Mouse (Mus musculus) MEL (cell line): ENCODE data around the gene Iscu. TPM values are rescaled to one million over a fixed set of nuclear protein-coding genes. Genes with fewer than 3 reads are reported as not detected.

ENCODE experiments used
- DNase-seq: peaks from one replicate; pipeline ENCODE4 v3.0.0; 2011; ENCODE audit warnings: low read depth, low spot score
- H3K27ac ChIP-seq: 2 replicates; pipeline ENCODE4 v1.5.1; 2012; ENCODE audit warnings: low read depth, mild to moderate bottlenecking, control low read depth, low read length, moderate library complexity; ENCODE audit not compliant: control insufficient read depth
- H3K27me3 ChIP-seq, 2 experiments: fragments of 150-350 bp in 1 of 2; sonication (generic) in 1 of 2; 2 replicates each; pipeline ENCODE4 v1.6.1; 2012; ENCODE audit warnings: low read length in 2 of 2, mild to moderate bottlenecking in 2 of 2, improper control_type of control experiment in 1 of 2, moderate library complexity in 1 of 2; ENCODE audit not compliant: insufficient read depth in 2 of 2, control insufficient read depth in 1 of 2
- H3K36me3 ChIP-seq, 2 experiments: 2 replicates each; pipeline ENCODE4 v1.6.1; 2012 to 2014; ENCODE audit warnings: low read length in 2 of 2, improper control_type of control experiment in 1 of 2, inconsistent platforms in 1 of 2, mild to moderate bottlenecking in 1 of 2; ENCODE audit not compliant: insufficient read depth in 2 of 2, control insufficient read depth in 1 of 2
- H3K4me1 ChIP-seq, 2 experiments: fragments of 150-350 bp in 1 of 2; sonication (generic) in 1 of 2; 2 replicates each; pipeline ENCODE4 v1.6.1; 2012; ENCODE audit warnings: low read length in 2 of 2, improper control_type of control experiment in 1 of 2, mild to moderate bottlenecking in 1 of 2; ENCODE audit not compliant: insufficient read depth in 2 of 2, control insufficient read depth in 1 of 2
- H3K4me3 ChIP-seq, 2 experiments: fragments of 150-350 bp in 1 of 2; sonication (generic) in 1 of 2; 2 replicates each; pipeline ENCODE4 v1.5.1; 2012; ENCODE audit warnings: low read depth in 2 of 2, low read length in 2 of 2, mild to moderate bottlenecking in 2 of 2, moderate library complexity in 2 of 2, control low read depth in 1 of 2, improper control_type of control experiment in 1 of 2; ENCODE audit not compliant: control insufficient read depth in 1 of 2, insufficient read depth in 1 of 2
- H3K79me2 ChIP-seq: 2 replicates; pipeline ENCODE4 v1.6.1; 2012; ENCODE audit warnings: mild to moderate bottlenecking, low read length, moderate library complexity; ENCODE audit not compliant: control insufficient read depth, poor library complexity, insufficient read depth
- H3K9ac ChIP-seq: 2 replicates; pipeline ENCODE4 v1.6.1; 2012; ENCODE audit warnings: low read depth, mild to moderate bottlenecking, control low read depth, low read length, moderate library complexity; ENCODE audit not compliant: control insufficient read depth, poor library complexity, severe bottlenecking
- H3K9me3 ChIP-seq: fragments of 150-350 bp; sonication (generic); replicated peaks from 2 replicates; pipeline ENCODE4 v1.6.1; 2012; ENCODE audit warnings: mild to moderate bottlenecking, low read length, improper control_type of control experiment, moderate library complexity; ENCODE audit not compliant: insufficient read depth
- POLR2A ChIP-seq, 2 experiments: IDR thresholded peaks; 2 replicates each; pipeline ENCODE4 v1.6.1; 2011 to 2012; ENCODE audit warnings: low read length in 2 of 2, mild to moderate bottlenecking in 2 of 2, control low read depth in 1 of 2, improper control_type of control experiment in 1 of 2, low read depth in 1 of 2, moderate library complexity in 1 of 2; ENCODE audit not compliant: control insufficient read depth in 1 of 2, insufficient read depth in 1 of 2, poor library complexity in 1 of 2
- polyA plus RNA-seq, 2 experiments: library from polyadenylated mRNA; stranded (reverse) in 1 of 2; unstranded in 1 of 2; fragments of >175 nt in 1 of 2; fragments of >200 nt in 1 of 2; gene quantifications; 2 replicates each; pipeline versions ENCODE4 v1.2.1 to v1.2.4; 2012; ENCODE audit warnings: low replicate concordance in 2 of 2, low read depth in 1 of 2; ENCODE audit not compliant: insufficient read length in 2 of 2, insufficient read depth in 1 of 2, missing spikeins in 1 of 2
- total RNA-seq: library from RNA; depleted of rRNA; stranded (reverse); fragments of 300-350 nt; gene quantifications from 2 replicates; pipeline ENCODE4 v1.2.3, GENCODE M21; 2012; rRNA removed

The Iscu gene
- total and polyA plus RNA-seq, 3 experiments: 95.7 to 150 TPM; not detected in 1

- H3K27ac ChIP-seq: no peak overlapping the region
- TF ChIP-seq POLR2A (IDR thresholded peaks at IDR 0.05; ENCODE audit: control insufficient read depth in 1 of 2, insufficient read depth in 1 of 2, low read depth in 1 of 2, low read length in 2 of 2, poor library complexity in 1 of 2): no peak
- H3K9me3 ChIP-seq: no peaks in the 10 kb centered on the region
- H3K9ac ChIP-seq: no peak overlapping the region
- H3K4me3 ChIP-seq: no peak overlapping the region
- peaks cover 5% of the 10 kb centered on the region for H3K79me2 ChIP-seq
- no peak for DNase-seq
- H3K36me3 ChIP-seq: peaks cover 0 to 6% of the 10 kb centered on the region in 2 experiments; a peak in 2 of 4 replicates
- peaks cover 0 to 15% of the 10 kb centered on the region in 2 experiments; a peak in 2 of 4 replicates for H3K4me1 ChIP-seq
- H3K27me3 ChIP-seq: no peaks in the 10 kb centered on the region
Measured at GRCm38 (mm10) chr5:113826619-113827018, 54.1 kb downstream of the Iscu start.

Other genes starting within 250 kb of the Iscu start
- gene Cmklr1, start 122.3 kb upstream of the Iscu start, total RNA-seq: not detected in 2 replicates
- gene Cmklr1, start 122.3 kb upstream of the Iscu start, polyA plus RNA-seq: not detected
- gene 1700069L16Rik, start 48.0 kb upstream of the Iscu start, total RNA-seq: not detected in 2 replicates
- gene 1700069L16Rik, start 48.0 kb upstream of the Iscu start, polyA plus RNA-seq: not detected
- gene Ficd, start 36.9 kb upstream of the Iscu start, total RNA-seq: 1.8 and 2.5 TPM in 2 replicates
- 1 to 10 TPM in 1 of 2 experiments, not detected in 1; 2.7 TPM for gene Ficd, start 36.9 kb upstream of the Iscu start, polyA plus RNA-seq
- 38.5 and 41.4 TPM in 2 replicates for gene Sart3, start 238 bp upstream of the Iscu start, total RNA-seq
- gene Sart3, start 238 bp upstream of the Iscu start, polyA plus RNA-seq: 10 to 100 TPM in 1 of 2 experiments, not detected in 1; 74.4 TPM
- not detected in 2 replicates for gene Tmem119, start 27.8 kb downstream of the Iscu start, total RNA-seq
- gene Tmem119, start 27.8 kb downstream of the Iscu start, polyA plus RNA-seq: under 1 TPM in 1 of 2 experiments, not detected in 1; 0.13 TPM
- gene Selplg, start 59.9 kb downstream of the Iscu start, total RNA-seq: 24.2 and 29.1 TPM in 2 replicates
- 10 to 100 TPM in 1 of 2 experiments, not detected in 1; 48.2 TPM for gene Selplg, start 59.9 kb downstream of the Iscu start, polyA plus RNA-seq
- gene Coro1c, start 136.0 kb downstream of the Iscu start, total RNA-seq: 103 TPM in 2 replicates
- 100 to 1,000 TPM in 1 of 2 experiments, 10 to 100 TPM in 1; 77.3 to 158 TPM for gene Coro1c, start 136.0 kb downstream of the Iscu start, polyA plus RNA-seq
- 2.3 and 4.0 TPM in 2 replicates for gene Ssh1, start 221.1 kb downstream of the Iscu start, total RNA-seq
- 1 to 10 TPM in 1 of 2 experiments, not detected in 1; 6.8 TPM for gene Ssh1, start 221.1 kb downstream of the Iscu start, polyA plus RNA-seq
- not detected in 2 replicates for gene Dao, start 231.0 kb downstream of the Iscu start, total RNA-seq
- under 1 TPM in 1 of 2 experiments, not detected in 1; 0.04 TPM for gene Dao, start 231.0 kb downstream of the Iscu start, polyA plus RNA-seq